Mouse (Mus musculus): ENCODE results near the gene Haghl.

DNA sequence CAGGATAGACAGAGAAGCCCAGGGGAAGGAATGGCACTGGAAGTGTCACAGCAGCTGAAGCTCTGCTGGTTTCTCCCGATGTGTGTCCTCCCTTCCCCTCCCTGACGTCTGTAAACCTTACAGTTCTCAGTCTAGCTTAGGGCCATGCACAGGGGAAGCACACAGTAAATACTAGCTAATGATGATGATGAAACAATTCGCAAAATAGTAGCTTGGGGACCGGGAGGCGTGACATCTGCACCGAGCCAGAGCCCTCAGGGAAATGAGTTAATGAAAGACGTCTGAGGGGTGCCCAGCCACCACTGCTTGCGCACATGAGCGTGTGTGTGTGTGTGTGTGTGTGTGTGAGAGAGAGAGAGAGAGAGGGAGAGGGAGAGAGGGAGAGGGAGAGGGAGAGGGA lies 16.1 kb downstream of the Haghl start:
- TF ChIP-seq CTCF (IDR thresholded peaks at IDR 0.05; ENCODE audit: low read depth) (no peak), EP300 (optimal IDR thresholded peaks at IDR 0.05) (no peak)
